Mouse (Mus musculus) urinary bladder, adult 2 months (tissue): ENCODE data around the gene Sncg. TPM values are rescaled to one million over a fixed set of nuclear protein-coding genes. Genes with fewer than 3 reads are reported as not detected.
A peak's percentile ranks its signal among the peaks of the same experiment; 100 is the strongest.
"Not testable (repeated sequence)": the region's sequence is repeated elsewhere in the genome, so short reads cannot be mapped to it uniquely, and the experiment has no call there.

Experiments
- DNase-seq: peaks from one replicate; pipeline ENCODE4 v3.0.0; 2022; ENCODE audit warnings: low spot score
- polyA plus RNA-seq: library from polyadenylated mRNA; depleted of rRNA; stranded (reverse); fragments of >200 nt; gene quantifications from 2 replicates; pipeline ENCODE4 v1.2.3, GENCODE M21; 2012

Gene Sncg
- polyA plus RNA-seq, 1 experiment, result 50.1 TPM

GRCm38 (mm10) chr14:34370203-34370602 lies 4.4 kb downstream of the Sncg start:
- no peak for DNase-seq

GRCm38 (mm10) chr14:34365147-34365507 lies 9.5 kb downstream of the Sncg start:
- no peak for DNase-seq

- DNase-seq, result not testable (repeated sequence)
Observed at GRCm38 (mm10) chr14:34364254-34365146, 10.1 kb downstream of the Sncg start.

- DNase-seq, result peak; percentile 85
Observed at GRCm38 (mm10) chr14:34363490-34364253, 10.9 kb downstream of the Sncg start.

- DNase-seq, result peak; percentile 59
Observed at GRCm38 (mm10) chr14:34362726-34363445, 11.7 kb downstream of the Sncg start.

- no peak for DNase-seq
Observed at GRCm38 (mm10) chr14:34362135-34362534, 12.5 kb downstream of the Sncg start.

- no peak for DNase-seq
Observed at GRCm38 (mm10) chr14:34360251-34360650, 14.3 kb downstream of the Sncg start.

- DNase-seq, result no peak
Observed at GRCm38 (mm10) chr14:34359676-34360244, 14.8 kb downstream of the Sncg start.

- no peak for DNase-seq
Observed at GRCm38 (mm10) chr14:34357671-34358455, 16.7 kb downstream of the Sncg start.

- no peak for DNase-seq
Observed at GRCm38 (mm10) chr14:34355301-34355700, 19.3 kb downstream of the Sncg start, which contains the start of gene Fam25c. TSS of gene Fam25c (minus strand) at chr14:34355433.

- no peak for DNase-seq
Observed at GRCm38 (mm10) chr14:34354456-34354855, 20.1 kb downstream of the Sncg start.

GRCm38 (mm10) chr14:34353326-34353725 lies 21.3 kb downstream of the Sncg start:
- DNase-seq, result no peak

GRCm38 (mm10) chr14:34352523-34352922 lies 22.1 kb downstream of the Sncg start:
- DNase-seq, result no peak

- no peak for DNase-seq
Observed at GRCm38 (mm10) chr14:34351660-34352059, 22.9 kb downstream of the Sncg start.

- DNase-seq, result no peak
Observed at GRCm38 (mm10) chr14:34349007-34349406, 25.6 kb downstream of the Sncg start.

GRCm38 (mm10) chr14:34348301-34348700 lies 26.3 kb downstream of the Sncg start:
- no peak for DNase-seq

- DNase-seq, result no peak
Observed at GRCm38 (mm10) chr14:34347084-34347483, 27.5 kb downstream of the Sncg start.

GRCm38 (mm10) chr14:34345771-34346566 lies 28.6 kb downstream of the Sncg start:
- DNase-seq, result no peak

GRCm38 (mm10) chr14:34344361-34344760 lies 30.2 kb downstream of the Sncg start:
- no peak for DNase-seq

- no peak for DNase-seq
Observed at GRCm38 (mm10) chr14:34343078-34343477, 31.5 kb downstream of the Sncg start.
